Mouse (Mus musculus) bone marrow, adult 2 months (tissue): ENCODE data around the gene Txndc16. TPM values are rescaled to one million over a fixed set of nuclear protein-coding genes. Genes with fewer than 3 reads are reported as not detected.

Experiments
- H3K27ac ChIP-seq: fragments of 200-500 bp; 2 replicates; pipeline ENCODE4 v1.5.1; 2012; ENCODE audit warnings: low read depth, mild to moderate bottlenecking, control low read depth, inconsistent platforms, low read length; ENCODE audit not compliant: control insufficient read depth, poor library complexity, insufficient read depth
- H3K4me1 ChIP-seq: fragments of 200-500 bp; 2 replicates; pipeline ENCODE4 v1.6.1; 2011; ENCODE audit warnings: low read length; ENCODE audit not compliant: control insufficient read depth, insufficient read depth
- H3K4me3 ChIP-seq: fragments of 200-500 bp; replicated peaks from 2 replicates; pipeline ENCODE3; 2011; ENCODE audit warnings: mild to moderate bottlenecking, low read depth, low read length, control low read depth; ENCODE audit not compliant: control insufficient read depth
- CTCF ChIP-seq: fragments of 200-500 bp; IDR thresholded peaks from 2 replicates; pipeline ENCODE4 v1.5.1; 2011; ENCODE audit warnings: low read length, control low read depth; ENCODE audit not compliant: control insufficient read depth, insufficient read depth
- POLR2A ChIP-seq: fragments of 200-500 bp; IDR thresholded peaks from 2 replicates; pipeline ENCODE4 v1.6.1; 2011; ENCODE audit warnings: low read depth, mild to moderate bottlenecking, control low read depth, low read length, borderline replicate concordance; ENCODE audit not compliant: control insufficient read depth
- WGBS: fragments of 180-500 bp; shearing (Covaris S2); methylation state at CpG from one replicate; pipeline ENCODE4 v1.1.7; 2018; 5-methylcytosine and 5-hydroxymethylcytosine counted together
- polyA plus RNA-seq: library from polyadenylated mRNA; stranded (reverse); fragments of >200 nt; gene quantifications from 2 replicates; pipeline ENCODE4 v1.2.4, GENCODE M21; 2011; ENCODE audit warnings: low replicate concordance; ENCODE audit not compliant: missing spikeins, insufficient read depth, insufficient read length

Gene Txndc16
- polyA plus RNA-seq, 1 experiment, result 9.1 TPM

- no peak overlapping the region for H3K27ac ChIP-seq
- H3K4me1 ChIP-seq, result peaks cover 1% of the 10 kb centered on the region; the same call in 1 of the 2 replicates
- WGBS, result 65% methylated on average over 4 of the region's 4 CpGs
- H3K4me3 ChIP-seq, result no peak overlapping the region
- TF ChIP-seq POLR2A (no peak), CTCF (no peak)
Observed at GRCm38 (mm10) chr14:45083540-45083939, 136.6 kb downstream of the Txndc16 start.

Other genes with a start within 250 kb of the Txndc16 start
- 1.3 and 3.7 TPM in 2 replicates for gene Ptger2, start 232.1 kb downstream of the Txndc16 start, polyA plus RNA-seq
- 1.4 and 1.6 TPM in 2 replicates for gene Gpr137c, start 611 bp downstream of the Txndc16 start, polyA plus RNA-seq
- gene Ero1l, start 98.4 kb upstream of the Txndc16 start, polyA plus RNA-seq, result 14.1 and 21.2 TPM in 2 replicates
- 84.3 and 171 TPM in 2 replicates for gene Psmc6, start 109.5 kb upstream of the Txndc16 start, polyA plus RNA-seq
- gene Styx, start 130.8 kb upstream of the Txndc16 start, polyA plus RNA-seq, result 3.5 and 3.8 TPM in 2 replicates
- gene Gnpnat1, start 184.6 kb upstream of the Txndc16 start, polyA plus RNA-seq, result 9.9 and 16.2 TPM in 2 replicates